Mouse (Mus musculus): ENCODE measurements around the gene Tcaf1.
A peak's percentile ranks its signal among the peaks of the same experiment; 100 is the strongest.

Tcaf1 gene

DNA sequence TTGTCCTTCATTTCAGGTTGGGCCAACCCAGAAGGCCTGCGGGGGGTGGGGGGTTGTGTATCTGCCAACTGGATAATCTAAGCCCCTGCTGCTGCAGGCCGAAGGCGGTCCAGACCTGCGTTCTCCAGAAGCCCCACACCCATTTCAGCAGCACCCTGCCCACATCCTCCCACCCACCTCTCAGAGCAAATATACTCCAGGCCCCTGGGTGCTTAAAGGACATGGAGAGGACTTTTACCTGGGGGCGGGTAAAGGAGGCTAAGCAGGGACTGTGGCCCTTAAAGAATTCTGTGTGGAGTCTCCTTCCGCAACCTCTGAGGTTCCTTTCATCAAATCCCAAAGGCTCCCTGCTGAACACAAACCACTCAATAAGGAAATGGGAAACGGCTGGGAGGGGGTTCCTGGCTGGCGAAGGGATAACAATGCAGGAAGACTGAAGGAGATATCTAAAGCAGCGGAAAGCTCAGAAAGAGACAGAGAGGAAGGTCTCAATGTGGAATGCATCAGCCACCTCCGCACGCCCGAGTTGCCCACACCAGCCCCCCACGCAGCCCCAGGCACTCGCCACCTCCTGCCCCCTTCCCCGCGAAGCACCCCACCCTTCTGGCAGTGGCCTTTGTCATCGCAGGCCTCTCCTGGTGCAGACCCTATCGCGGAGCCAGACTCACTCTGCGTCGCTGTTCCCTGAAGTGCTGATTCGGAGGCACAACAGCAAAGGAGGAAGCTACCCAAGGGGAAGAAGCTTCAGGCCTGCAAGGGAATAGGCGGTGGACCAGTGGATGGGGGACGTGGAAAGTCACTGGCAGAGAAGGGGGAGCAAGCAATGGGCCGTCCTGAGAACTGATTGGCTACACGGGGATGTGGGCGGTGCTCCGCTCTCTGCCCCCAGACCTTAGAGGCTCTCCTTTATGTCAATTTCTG, at the start of gene Tcaf1:
Gene Tcaf1, minus strand, starts transcription at position 798 of the 921 bp plus-strand sequence.
- DNase-seq (ENCODE audit: low spot score): peak; percentile 90

- no peak for DNase-seq (ENCODE audit: low spot score)
Measured at GRCm38 (mm10) chr6:42756104-42756503, 46.2 kb upstream of the Tcaf1 start, which contains the start of gene Olfr38. Gene Olfr38 (plus strand): TSS chr6:42756404.

DNA sequence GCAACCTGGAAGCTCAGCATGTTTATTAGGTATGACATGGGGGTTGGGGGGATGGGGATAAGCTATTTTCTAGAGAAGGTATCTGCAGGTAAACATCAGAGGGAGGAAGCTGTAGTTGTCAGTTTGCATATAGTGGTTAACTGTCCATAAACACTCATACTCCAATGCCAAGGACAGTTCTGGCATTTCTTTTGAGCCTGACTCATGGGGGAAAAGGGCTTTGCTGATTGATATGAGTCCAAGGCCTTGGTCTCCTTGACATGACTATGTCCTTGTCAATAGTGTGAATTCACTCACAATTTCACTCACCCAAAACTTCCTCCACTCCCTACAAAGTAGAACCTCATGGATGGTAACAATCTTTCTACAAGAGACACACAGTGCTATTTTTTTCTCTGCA, 38.0 kb upstream of the Tcaf1 start:
- DNase-seq (ENCODE audit: low spot score): no peak

DNA sequence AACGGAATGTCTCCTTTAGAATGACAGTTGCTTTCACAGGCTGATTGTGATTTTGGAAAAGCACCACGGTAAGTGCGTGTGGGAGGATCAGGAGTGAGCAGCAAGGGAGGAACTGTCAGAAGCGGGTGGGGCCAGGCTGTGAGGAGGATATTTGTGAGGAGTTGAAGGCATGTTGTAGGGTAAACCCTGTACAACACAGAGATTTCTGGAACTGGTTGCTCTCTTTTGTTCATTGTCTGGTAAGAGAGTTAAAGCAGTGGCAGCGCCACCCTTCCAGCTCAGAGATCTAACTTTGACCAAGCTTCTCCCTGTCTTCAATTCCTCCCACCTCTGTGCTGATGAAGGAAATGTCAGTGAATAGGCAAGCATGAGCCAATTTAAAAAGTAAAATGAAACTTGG, 32.4 kb upstream of the Tcaf1 start:
- no peak for DNase-seq (ENCODE audit: low spot score)

- DNase-seq (ENCODE audit: low spot score): no peak
Measured at GRCm38 (mm10) chr6:42739071-42739470, 29.2 kb upstream of the Tcaf1 start, which contains the start of gene Olfr453. Gene Olfr453 (plus strand): TSS chr6:42739371.

DNA sequence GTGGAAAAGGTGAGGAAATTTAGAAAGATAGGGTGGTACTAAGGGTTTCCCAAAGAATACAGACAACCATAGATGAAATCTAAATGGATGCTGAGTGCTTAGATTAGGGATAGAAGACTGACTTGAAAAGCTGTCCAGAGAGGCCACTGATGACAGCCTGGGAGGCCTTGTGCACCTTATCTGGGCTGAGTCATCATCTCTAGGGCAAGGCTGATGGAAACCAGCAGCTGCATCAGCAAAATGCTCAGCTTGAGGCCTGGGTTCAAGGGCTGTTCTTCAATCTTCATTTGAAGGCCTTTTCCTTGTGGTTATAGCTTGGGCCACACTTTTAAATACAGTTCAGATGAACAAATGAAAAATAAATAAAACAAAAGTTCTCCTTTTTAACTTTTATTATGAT, 8.1 kb upstream of the Tcaf1 start:
- DNase-seq (ENCODE audit: low spot score): no peak

- no peak for DNase-seq (ENCODE audit: low spot score)
Measured at GRCm38 (mm10) chr6:42714668-42715067, 4.8 kb upstream of the Tcaf1 start.

DNA sequence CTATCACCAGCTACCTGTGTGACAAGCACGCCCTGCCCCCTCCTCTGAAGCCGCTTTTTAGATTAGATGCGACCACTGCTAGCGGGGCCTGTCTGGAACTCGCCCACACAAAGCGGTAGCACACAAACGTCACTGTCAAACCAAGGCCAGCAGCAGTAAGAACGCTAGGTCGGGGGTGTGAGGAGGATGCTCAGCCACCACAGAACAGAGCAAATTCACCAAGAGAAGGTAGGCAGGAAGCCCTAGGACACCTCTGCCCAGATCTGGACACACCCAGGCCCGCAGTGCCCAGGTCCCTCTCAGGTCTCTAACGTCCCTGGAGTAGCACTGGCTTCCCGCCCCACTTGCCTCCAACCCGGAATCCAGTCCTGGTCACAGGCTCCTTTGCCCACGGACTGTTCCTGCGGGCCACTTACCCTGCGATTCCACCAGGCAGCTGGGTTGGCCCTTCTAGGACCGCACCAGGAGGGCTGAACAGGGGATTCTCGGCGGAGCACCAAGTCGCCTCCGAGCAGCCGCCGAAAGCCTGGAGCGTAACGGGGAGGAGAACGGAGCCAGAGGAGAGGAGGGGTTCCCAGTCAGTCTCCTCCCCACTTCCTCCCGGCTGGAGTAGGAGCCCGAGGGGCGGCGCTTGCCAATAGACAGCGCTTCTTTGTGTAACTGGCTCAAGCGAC, 17.2 kb downstream of the Tcaf1 start:
- DNase-seq (ENCODE audit: low spot score): peak; percentile 77

GRCm38 (mm10) chr6:42692154-42692516, 17.8 kb downstream of the Tcaf1 start:
- DNase-seq (ENCODE audit: low spot score): peak; percentile 55

- DNase-seq (ENCODE audit: low spot score): no peak
Measured at GRCm38 (mm10) chr6:42689761-42690160, 20.1 kb downstream of the Tcaf1 start.

- DNase-seq (ENCODE audit: low spot score): no peak
Measured at GRCm38 (mm10) chr6:42687907-42688306, 22.0 kb downstream of the Tcaf1 start.

- peak; percentile 17 for DNase-seq (ENCODE audit: low spot score)
Measured at GRCm38 (mm10) chr6:42680077-42680476, 29.8 kb downstream of the Tcaf1 start.

DNA sequence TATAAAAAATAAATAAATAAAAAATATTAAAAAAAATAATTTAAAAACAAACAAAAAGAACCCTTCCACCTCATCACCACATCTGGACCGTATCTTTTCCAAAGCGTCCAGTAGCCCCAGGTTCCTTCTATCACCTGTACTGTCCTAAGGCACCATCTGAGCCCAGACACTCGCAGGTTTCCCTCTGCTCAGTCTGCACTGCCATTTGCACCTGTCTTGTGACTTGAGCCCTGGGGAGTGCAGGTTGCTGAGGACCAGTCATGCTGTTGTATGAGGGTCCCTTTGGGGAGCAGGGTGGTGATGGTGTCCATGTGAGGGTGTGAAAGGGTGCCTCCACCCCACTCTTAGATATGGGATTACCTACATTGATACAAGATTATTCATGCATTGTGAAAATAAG, 33.9 kb downstream of the Tcaf1 start:
- DNase-seq (ENCODE audit: low spot score): no peak

- no peak for DNase-seq (ENCODE audit: low spot score)
Measured at GRCm38 (mm10) chr6:42671767-42672166, 38.1 kb downstream of the Tcaf1 start.

GRCm38 (mm10) chr6:42667722-42668121, 42.2 kb downstream of the Tcaf1 start:
- DNase-seq (ENCODE audit: low spot score): no peak

GRCm38 (mm10) chr6:42661739-42662138, 48.1 kb downstream of the Tcaf1 start:
- no peak for DNase-seq (ENCODE audit: low spot score)

GRCm38 (mm10) chr6:42644912-42645549, 64.9 kb downstream of the Tcaf1 start, which contains the start of gene Tcaf2:
Gene Tcaf2 (minus strand): TSS chr6:42645254.
- peak; percentile 11 for DNase-seq (ENCODE audit: low spot score)

- no peak for DNase-seq (ENCODE audit: low spot score)
Measured at GRCm38 (mm10) chr6:42634393-42634792, 75.5 kb downstream of the Tcaf1 start.

- no peak for DNase-seq (ENCODE audit: low spot score)
Measured at GRCm38 (mm10) chr6:42631395-42631794, 78.5 kb downstream of the Tcaf1 start.

All from left cerebral cortex, adult 11 months (tissue).